Mouse (Mus musculus) liver, embryonic 14.5 days (tissue): ENCODE data around the gene Hao2.

Source experiments
- CTCF ChIP-seq: IDR thresholded peaks from 2 replicates; pipeline ENCODE4 v1.5.1; 2016; ENCODE audit warnings: antibody characterized with exemption, low read depth, control low read depth
- EP300 ChIP-seq: IDR thresholded peaks from 2 replicates; pipeline ENCODE4 v1.6.1; 2016; ENCODE audit warnings: antibody characterized with exemption, low read depth

- no peak for TF ChIP-seq CTCF
- no peak for TF ChIP-seq EP300
Measured at GRCm38 (mm10) chr3:98850262-98850661, 42.8 kb downstream of the Hao2 start.
